Mouse (Mus musculus): Measurements from ENCODE around the gene Ss18l1.

DNA sequence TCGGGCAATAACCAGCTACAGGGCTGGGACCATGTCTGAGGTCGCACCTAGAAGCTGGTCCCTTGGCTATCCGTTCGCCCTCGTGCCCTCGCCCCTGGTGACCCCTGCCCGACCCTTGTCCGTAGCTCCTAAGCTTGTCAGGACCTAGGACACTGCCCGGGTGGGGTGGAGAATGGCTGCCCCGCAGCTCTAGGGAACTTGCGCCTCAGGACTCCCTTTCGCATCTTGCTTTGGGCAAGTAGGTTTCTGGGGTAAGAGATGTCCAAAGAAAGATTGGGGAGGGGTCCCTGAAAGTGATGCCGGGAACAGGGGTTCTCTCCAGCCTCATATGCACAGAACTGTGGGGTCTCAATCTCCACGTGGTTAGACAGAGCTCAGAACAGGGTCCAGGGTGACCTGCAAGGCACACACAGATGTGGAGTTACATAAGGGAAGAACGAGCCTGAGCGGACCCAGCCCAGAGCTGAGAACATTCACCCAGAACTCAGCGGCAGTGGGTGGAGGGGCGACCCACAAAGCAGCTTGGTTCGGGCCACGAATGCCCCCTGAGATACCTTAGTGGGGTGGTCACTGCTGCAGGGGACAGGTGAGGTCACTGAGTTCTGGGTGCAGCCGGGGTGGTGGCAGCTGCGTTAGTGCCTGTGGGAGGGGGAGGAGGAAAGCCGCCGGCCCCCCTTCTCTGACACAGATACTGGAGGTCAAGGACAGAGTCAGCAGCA, 62.5 kb downstream of the Ss18l1 start:
- TF ChIP-seq POLR2A (IDR thresholded peaks at IDR 0.05; ENCODE audit: borderline replicate concordance, insufficient read depth, low read length) (no peak), CTCF (IDR thresholded peaks at IDR 0.05; ENCODE audit: borderline replicate concordance, insufficient read depth, low read depth, low read length) (no peak)
